Mouse (Mus musculus) adrenal gland, postnatal 36 days (tissue): ENCODE data around the gene Gm20388. TPM values are rescaled to one million over a fixed set of nuclear protein-coding genes. Genes with fewer than 3 reads are reported as not detected.

Source experiments
- DNase-seq, 2 experiments: peaks; one replicate each; pipeline ENCODE4 v3.0.0; 2021; ENCODE audit warnings: mixed read lengths in 1 of 2
- total RNA-seq, 2 experiments: library from RNA; stranded (reverse); gene quantifications; 2 replicates each; pipeline ENCODE4 v1.2.3; 2021

Gene Gm20388
- total RNA-seq, 2 experiments from 2014 or later = 2.4 to 7.4 TPM

GRCm38 (mm10) chr8:119915298-119915697 lies 4.7 kb downstream of the Gm20388 start:
- no peak for DNase-seq

- DNase-seq = peak; percentile 41 to 45
Observed at GRCm38 (mm10) chr8:119916237-119916892, 5.7 kb downstream of the Gm20388 start.

GRCm38 (mm10) chr8:119917415-119917814 lies 6.8 kb downstream of the Gm20388 start:
- no peak for DNase-seq

GRCm38 (mm10) chr8:119918155-119918567 lies 7.5 kb downstream of the Gm20388 start:
- no peak for DNase-seq

GRCm38 (mm10) chr8:119923259-119923658 lies 12.6 kb downstream of the Gm20388 start:
- no peak for DNase-seq

GRCm38 (mm10) chr8:119925428-119925827 lies 14.8 kb downstream of the Gm20388 start:
- no peak for DNase-seq

- DNase-seq = no peak
Observed at GRCm38 (mm10) chr8:119926474-119926873, 15.8 kb downstream of the Gm20388 start.

GRCm38 (mm10) chr8:119927422-119928092 lies 16.9 kb downstream of the Gm20388 start:
- DNase-seq = peak in 1 of 2 experiments; percentile 62

GRCm38 (mm10) chr8:119931317-119931716 lies 20.7 kb downstream of the Gm20388 start:
- DNase-seq = no peak

GRCm38 (mm10) chr8:119933681-119934080 lies 23.0 kb downstream of the Gm20388 start:
- no peak for DNase-seq

- DNase-seq = no peak
Observed at GRCm38 (mm10) chr8:119935541-119935940, 24.9 kb downstream of the Gm20388 start.

- no peak for DNase-seq
Observed at GRCm38 (mm10) chr8:119938481-119938880, 27.8 kb downstream of the Gm20388 start.

- DNase-seq = no peak
Observed at GRCm38 (mm10) chr8:119939336-119939735, 28.7 kb downstream of the Gm20388 start.

GRCm38 (mm10) chr8:119941471-119941870 lies 30.8 kb downstream of the Gm20388 start:
- DNase-seq = peak; percentile 34 to 43

- DNase-seq = no peak
Observed at GRCm38 (mm10) chr8:119943616-119944015, 33.0 kb downstream of the Gm20388 start.

- peak; percentile 76 to 80 for DNase-seq
Observed at GRCm38 (mm10) chr8:119944096-119944811, 33.6 kb downstream of the Gm20388 start.

GRCm38 (mm10) chr8:119946326-119946865 lies 35.8 kb downstream of the Gm20388 start:
- DNase-seq = no peak

GRCm38 (mm10) chr8:119947653-119948052 lies 37.0 kb downstream of the Gm20388 start:
- no peak for DNase-seq

GRCm38 (mm10) chr8:119948340-119948739 lies 37.7 kb downstream of the Gm20388 start:
- peak; percentile 68 to 74 for DNase-seq

GRCm38 (mm10) chr8:119952282-119952681 lies 41.6 kb downstream of the Gm20388 start:
- DNase-seq = peak in 1 of 2 experiments; percentile 28

GRCm38 (mm10) chr8:119952747-119953146 lies 42.1 kb downstream of the Gm20388 start:
- DNase-seq = no peak

GRCm38 (mm10) chr8:119955333-119955732 lies 44.7 kb downstream of the Gm20388 start:
- no peak for DNase-seq

GRCm38 (mm10) chr8:119958076-119958475 lies 47.4 kb downstream of the Gm20388 start:
- no peak for DNase-seq
